18 mouse cellular contexts compared by ENCODE assay signal in genomic region chr1:64853244-64853643, GRCm38 (mm10).
DNase-seq lines count a peak whose midpoint lies in the region; ATAC-seq and TF ChIP-seq lines count a peak whose summit lies in the region.
"Had no signal": no experiment of that assay in that cellular context is flagged by ENCODE, and none has a peak within 500 bp of the region (broad histone marks: within the 10 kb centered on the region; RNA-seq: fewer than 3 reads in every experiment).

No protein-coding gene starts in this region.

- TF ChIP-seq POLR2A in thymus, adult 2 months (IDR thresholded peaks at IDR 0.05; ENCODE audit: control insufficient read depth, extremely low read depth, insufficient read depth, low read length, poor library complexity): no peak

- H3K9ac ChIP-seq in forebrain, postnatal 0 days: no peak overlapping the region
- H3K9ac ChIP-seq in lung, postnatal 0 days (replicated peaks; ENCODE audit: low read depth): no peak overlapping the region
- no peak overlapping the region for H3K9ac ChIP-seq in forebrain, embryonic 11.5 days (ENCODE audit: low read length)
- H3K9ac ChIP-seq in forebrain, embryonic 15.5 days (replicated peaks): no peak overlapping the region
- H3K9ac ChIP-seq: heart, embryonic 12.5 days had no signal

- 66% methylated on average over 2 of the region's 2 CpGs for WGBS in forebrain, embryonic 10.5 days
- WGBS in forebrain, postnatal 0 days: 41% methylated on average over 2 of the region's 2 CpGs
- WGBS in lung, postnatal 0 days: 90% methylated on average over 2 of the region's 2 CpGs
- 59% methylated on average over 2 of the region's 2 CpGs for WGBS in forebrain, embryonic 11.5 days
- 38% methylated on average over 2 of the region's 2 CpGs for WGBS in forebrain, embryonic 15.5 days
- 77% methylated on average over 2 of the region's 2 CpGs for WGBS in thymus, adult 2 months

- peak overlapping the region; percentile 77 for H3K27ac ChIP-seq in forebrain, embryonic 10.5 days
- H3K27ac ChIP-seq in forebrain, postnatal 0 days (ENCODE audit: low read depth, low read length): no peak overlapping the region
- 0 out of 2 replicates have a peak overlapping the region, but pooled peaks have one; percentile 54 for H3K27ac ChIP-seq in lung, postnatal 0 days (ENCODE audit: low read length)
- H3K27ac ChIP-seq in forebrain, embryonic 11.5 days (ENCODE audit: low read depth, low read length): 0 out of 2 replicates have a peak overlapping the region, but pooled peaks have one; percentile 7
- H3K27ac ChIP-seq in forebrain, embryonic 15.5 days (replicated peaks): peak overlapping the region; percentile 49
- no peak overlapping the region for H3K27ac ChIP-seq in thymus, adult 2 months (ENCODE audit: control insufficient read depth, insufficient read depth, low read length)
- H3K27ac ChIP-seq: gastrocnemius, adult 2 months had no signal

- no peak for TF ChIP-seq CTCF in forebrain, postnatal 0 days (IDR thresholded peaks at IDR 0.05; ENCODE audit: low read depth)
- no peak for TF ChIP-seq CTCF in lung, postnatal 0 days (IDR thresholded peaks at IDR 0.05)
- no peak for TF ChIP-seq CTCF in thymus, adult 2 months (IDR thresholded peaks at IDR 0.05; ENCODE audit: borderline replicate concordance, control insufficient read depth, extremely low read depth, insufficient read depth, low read length, poor library complexity)

- H3K36me3 ChIP-seq in forebrain, embryonic 10.5 days (replicated peaks): no peaks in the 10 kb centered on the region
- no peaks in the 10 kb centered on the region for H3K36me3 ChIP-seq in forebrain, postnatal 0 days (ENCODE audit: insufficient read depth)
- H3K36me3 ChIP-seq in lung, postnatal 0 days (ENCODE audit: insufficient read depth, low read length): no peaks in the 10 kb centered on the region
- H3K36me3 ChIP-seq in forebrain, embryonic 11.5 days (ENCODE audit: control insufficient read depth, insufficient read depth, low read length): no peaks in the 10 kb centered on the region
- no peaks in the 10 kb centered on the region for H3K36me3 ChIP-seq in forebrain, embryonic 15.5 days
- no peaks in the 10 kb centered on the region for H3K36me3 ChIP-seq in thymus, adult 2 months (ENCODE audit: control insufficient read depth, insufficient read depth, low read length)
- H3K36me3 ChIP-seq: heart, embryonic 12.5 days had no signal

- TF ChIP-seq EP300 in lung, postnatal 0 days (IDR thresholded peaks at IDR 0.05): no peak

- no peak overlapping the region; the same call in 1 of the 2 replicates for H3K4me3 ChIP-seq in forebrain, embryonic 10.5 days
- H3K4me3 ChIP-seq in forebrain, postnatal 0 days (ENCODE audit: low read depth, low read length): no peak overlapping the region
- no peak overlapping the region for H3K4me3 ChIP-seq in lung, postnatal 0 days (ENCODE audit: low read depth, low read length)
- H3K4me3 ChIP-seq in forebrain, embryonic 11.5 days (ENCODE audit: low read depth, low read length): no peak overlapping the region
- no peak overlapping the region for H3K4me3 ChIP-seq in forebrain, embryonic 15.5 days
- H3K4me3 ChIP-seq in thymus, adult 2 months (ENCODE audit: control insufficient read depth, insufficient read depth, low read length): no peak overlapping the region
- H3K4me3 ChIP-seq: gastrocnemius, adult 2 months; heart, embryonic 12.5 days had no signal

- peaks cover 26% of the 10 kb centered on the region for H3K27me3 ChIP-seq in forebrain, embryonic 10.5 days (ENCODE audit: poor library complexity, severe bottlenecking)
- H3K27me3 ChIP-seq in forebrain, postnatal 0 days (ENCODE audit: insufficient read depth, low read length): no peaks in the 10 kb centered on the region
- H3K27me3 ChIP-seq in lung, postnatal 0 days (replicated peaks; ENCODE audit: insufficient read depth, low read length): no peaks in the 10 kb centered on the region
- H3K27me3 ChIP-seq in forebrain, embryonic 11.5 days (ENCODE audit: control insufficient read depth, insufficient read depth, low read length): peaks cover 2% of the 10 kb centered on the region; the same call in 1 of the 2 replicates
- no peaks in the 10 kb centered on the region for H3K27me3 ChIP-seq in forebrain, embryonic 15.5 days
- no peaks in the 10 kb centered on the region for H3K27me3 ChIP-seq in thymus, adult 2 months (ENCODE audit: control insufficient read depth, insufficient read depth, low read length)
- H3K27me3 ChIP-seq: heart, embryonic 12.5 days had no signal

- no peak for ATAC-seq in forebrain, postnatal 0 days
- ATAC-seq in lung, postnatal 0 days: no peak
- no peak; the same call in 1 of the 2 replicates for ATAC-seq in forebrain, embryonic 11.5 days (replicated peaks; ENCODE audit: low FRiP score)
- ATAC-seq in forebrain, embryonic 15.5 days (replicated peaks): peak; percentile 49; the same call in 1 of the 2 replicates
- ATAC-seq: inflammation-experienced regulatory T-cells, adult 6 months; intestine, postnatal 0 days had no signal

- H3K9me3 ChIP-seq in forebrain, embryonic 10.5 days: no peaks in the 10 kb centered on the region
- no peaks in the 10 kb centered on the region for H3K9me3 ChIP-seq in forebrain, postnatal 0 days (ENCODE audit: low read length)
- H3K9me3 ChIP-seq in lung, postnatal 0 days (ENCODE audit: low read length): no peaks in the 10 kb centered on the region
- no peaks in the 10 kb centered on the region for H3K9me3 ChIP-seq in forebrain, embryonic 11.5 days (ENCODE audit: control insufficient read depth, low read length)
- no peaks in the 10 kb centered on the region for H3K9me3 ChIP-seq in forebrain, embryonic 15.5 days
- H3K9me3 ChIP-seq: heart, embryonic 12.5 days had no signal

- no peak for DNase-seq in forebrain, embryonic 10.5 days (ENCODE audit: extremely low spot score, low spot score)
- no peak for DNase-seq in forebrain, postnatal 0 days
- DNase-seq in lung, postnatal 0 days (ENCODE audit: low spot score): no peak
- DNase-seq in lung, postnatal 25 days (ENCODE audit: low spot score): no peak
- no peak for DNase-seq in forebrain, embryonic 11.5 days (ENCODE audit: low spot score)
- no peak for DNase-seq in urinary bladder, postnatal 25 days (ENCODE audit: low spot score)
- DNase-seq in thymus, adult 2 months: no peak
- DNase-seq: cerebellum, adult 11-12 months; cerebellum, adult 9-10 months; cerebellum, postnatal 25 days; gastrocnemius, adult 2 months; gastrocnemius, postnatal 25 days; heart, adult 18-20 months; heart, postnatal 36 days had no signal

- H3K4me1 ChIP-seq in forebrain, embryonic 10.5 days: peaks cover 72% of the 10 kb centered on the region
- 0 out of 2 replicates have a peak, but pooled peaks cover 5% of the 10 kb centered on the region for H3K4me1 ChIP-seq in forebrain, postnatal 0 days (ENCODE audit: insufficient read depth)
- no peaks in the 10 kb centered on the region for H3K4me1 ChIP-seq in lung, postnatal 0 days (ENCODE audit: insufficient read depth, low read depth, low read length)
- peaks cover 24% of the 10 kb centered on the region; the same call in 1 of the 2 replicates for H3K4me1 ChIP-seq in forebrain, embryonic 11.5 days (replicated peaks; ENCODE audit: control insufficient read depth, insufficient read depth, low read length)
- peaks cover 34% of the 10 kb centered on the region for H3K4me1 ChIP-seq in forebrain, embryonic 15.5 days
- peaks cover 11% of the 10 kb centered on the region for H3K4me1 ChIP-seq in thymus, adult 2 months (replicated peaks; ENCODE audit: control insufficient read depth, insufficient read depth, low read length)

- no peak overlapping the region for H3K4me2 ChIP-seq in forebrain, postnatal 0 days (ENCODE audit: low read depth)
- no peak overlapping the region for H3K4me2 ChIP-seq in lung, postnatal 0 days (replicated peaks; ENCODE audit: low read depth, low read length)
- no peak overlapping the region for H3K4me2 ChIP-seq in forebrain, embryonic 11.5 days (ENCODE audit: low read depth, low read length, severe bottlenecking)
- H3K4me2 ChIP-seq in forebrain, embryonic 15.5 days (replicated peaks): no peak overlapping the region
- H3K4me2 ChIP-seq: heart, embryonic 12.5 days had no signal

Comparison
In these comparisons a context has a peak if more than half of its experiments do, and no peak if none do; other contexts are left out.
1. H3K27ac ChIP-seq: peak in forebrain, embryonic 10.5 days (single experiment), lung, postnatal 0 days (single experiment), forebrain, embryonic 11.5 days (single experiment) and forebrain, embryonic 15.5 days (single experiment); none in forebrain, postnatal 0 days (single experiment) and thymus, adult 2 months (single experiment).